Mouse (Mus musculus) midbrain, postnatal 0 days (tissue): Measurements from ENCODE around the gene Myct1. TPM values are rescaled to one million over a fixed set of nuclear protein-coding genes. Genes with fewer than 3 reads are reported as not detected.

Experiments
- ATAC-seq: fragments of 200-750 bp; cut with Nextera tagmentation; 2 replicates; pipeline ENCODE4 v1.8.0; 2017; ENCODE audit warnings: moderate number of reproducible peaks, mild to moderate bottlenecking, moderate TSS enrichment, moderate library complexity; ENCODE audit not compliant: low FRiP score
- DNase-seq: peaks from one replicate; pipeline ENCODE4 v3.0.0-alpha.2; 2015; ENCODE audit warnings: low spot score
- H3K27ac ChIP-seq: fragments of 300-500 bp; sonication (generic); 2 replicates; pipeline ENCODE4 v1.5.1; 2014; ENCODE audit warnings: low read depth, mild to moderate bottlenecking, low read length, mixed read lengths
- H3K27me3 ChIP-seq: fragments of 300-500 bp; sonication (generic); 2 replicates; pipeline ENCODE4 v1.6.1; 2014; ENCODE audit warnings: low read length, control low read depth, mixed read lengths; ENCODE audit not compliant: insufficient read depth
- H3K36me3 ChIP-seq: fragments of 300-500 bp; sonication (generic); 2 replicates; pipeline ENCODE4 v1.6.1; 2014; ENCODE audit warnings: low read length, control low read depth, mixed read lengths; ENCODE audit not compliant: insufficient read depth
- H3K4me1 ChIP-seq: fragments of 300-500 bp; sonication (generic); 2 replicates; pipeline ENCODE4 v1.6.1; 2014; ENCODE audit warnings: mild to moderate bottlenecking, control low read depth, antibody characterized with exemption, low read length, mixed read lengths; ENCODE audit not compliant: insufficient read depth
- H3K4me2 ChIP-seq: fragments of 300-500 bp; sonication (generic); 2 replicates; pipeline ENCODE4 v1.6.1; 2014; ENCODE audit warnings: low read depth, mild to moderate bottlenecking, low read length, mixed read lengths; ENCODE audit not compliant: poor library complexity, severe bottlenecking
- H3K4me3 ChIP-seq: fragments of 300-500 bp; sonication (generic); 2 replicates; pipeline ENCODE4 v1.5.1; 2014; ENCODE audit warnings: low read depth, mild to moderate bottlenecking, low read length, moderate library complexity
- H3K9ac ChIP-seq: fragments of 300-500 bp; sonication (generic); replicated peaks from 2 replicates; pipeline ENCODE4 v1.6.1; 2014; ENCODE audit warnings: mild to moderate bottlenecking, low read length, moderate library complexity, mixed read lengths; ENCODE audit not compliant: poor library complexity, severe bottlenecking
- H3K9me3 ChIP-seq: fragments of 300-500 bp; sonication (generic); 2 replicates; pipeline ENCODE4 v1.6.1; 2016; ENCODE audit warnings: low read length, control low read depth
- CTCF ChIP-seq: IDR thresholded peaks from 2 replicates; pipeline ENCODE4 v1.5.1; 2016; ENCODE audit warnings: antibody characterized with exemption, mild to moderate bottlenecking
- WGBS: fragments of 180-500 bp; shearing (Covaris S2); extraction: QIAGEN DNeasy Blood & Tissue Kit; methylation state at CpG from one replicate; pipeline ENCODE4 v1.1.7; 2014; 5-methylcytosine and 5-hydroxymethylcytosine counted together
- polyA plus RNA-seq: library from polyadenylated mRNA; unstranded; fragments of >200 nt; fragmentation: Nextera tagmentation; extraction: Ambion mirVana; gene quantifications from 2 replicates; pipeline ENCODE4 v1.2.1, GENCODE M21; 2015
- total RNA-seq: library from RNA; depleted of rRNA; stranded (reverse); fragments of >200 nt; gene quantifications from 2 replicates; pipeline ENCODE4 v1.2.3, GENCODE M21; 2014

Gene Myct1
- total and polyA plus RNA-seq, 2 experiments from 2014 or later = 0.38 to 0.79 TPM

GRCm38 (mm10) chr10:5551382-5551781 lies 42.2 kb upstream of the Myct1 start, which contains the start of gene Syne1:
Gene Syne1 (minus strand): TSS chr10:5551482.
- peak within 1 kb of the TSS; percentile 70 for H3K4me2 ChIP-seq
- H3K36me3 ChIP-seq = no peaks in the 10 kb centered on the region
- DNase-seq = no peak
- TF ChIP-seq CTCF = no peak
- no peaks in the 10 kb centered on the region for H3K27me3 ChIP-seq
- ATAC-seq = no peak
- peak within 1 kb of the TSS; percentile 83 for H3K9ac ChIP-seq
- 37% methylated on average over 5 of the region's 5 CpGs for WGBS
- H3K27ac ChIP-seq = peak within 1 kb of the TSS; percentile 87
- no peaks in the 10 kb centered on the region; the same call in 1 of the 2 replicates for H3K4me1 ChIP-seq
- peak within 1 kb of the TSS; percentile 62 for H3K4me3 ChIP-seq
- H3K9me3 ChIP-seq = no peaks in the 10 kb centered on the region

- peak; percentile 62; the same call in 1 of the 2 replicates for ATAC-seq
- peak; percentile 77 for DNase-seq
- H3K4me3 ChIP-seq = no peak overlapping the region
- no peaks in the 10 kb centered on the region for H3K36me3 ChIP-seq
- H3K9ac ChIP-seq = no peak overlapping the region
- H3K4me1 ChIP-seq = no peaks in the 10 kb centered on the region
- H3K9me3 ChIP-seq = no peaks in the 10 kb centered on the region
- peak; percentile 81 for TF ChIP-seq CTCF
- no peak overlapping the region for H3K27ac ChIP-seq
- 16% methylated on average over 5 of the region's 5 CpGs for WGBS
- H3K27me3 ChIP-seq = no peaks in the 10 kb centered on the region
- no peak overlapping the region for H3K4me2 ChIP-seq
Observed at GRCm38 (mm10) chr10:5554941-5555340, 38.6 kb upstream of the Myct1 start.

DNA sequence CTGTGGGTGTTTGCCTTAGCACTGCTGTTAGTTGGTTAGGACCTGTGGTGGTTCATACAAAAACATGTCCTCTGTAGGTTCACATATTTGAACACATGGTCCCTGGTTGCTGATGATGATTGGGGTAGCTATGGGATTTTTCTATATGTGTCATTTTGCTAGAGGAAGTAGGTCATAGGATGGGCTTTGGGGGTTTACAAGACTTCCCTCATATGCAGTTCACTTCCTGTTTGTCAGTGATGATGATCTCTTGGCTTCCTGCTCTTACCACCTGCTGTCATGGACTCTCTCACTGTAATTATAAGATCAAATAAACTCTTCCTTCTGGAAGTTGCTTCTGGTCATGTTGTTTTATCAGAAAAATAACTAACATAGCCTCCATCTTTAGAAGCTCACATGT lies 34.8 kb upstream of the Myct1 start:
- no peak overlapping the region for H3K4me3 ChIP-seq
- TF ChIP-seq CTCF = no peak
- no peak overlapping the region for H3K27ac ChIP-seq
- no peak overlapping the region for H3K9ac ChIP-seq
- no peaks in the 10 kb centered on the region for H3K27me3 ChIP-seq
- no peak overlapping the region for H3K4me2 ChIP-seq
- no peaks in the 10 kb centered on the region for H3K36me3 ChIP-seq
- H3K4me1 ChIP-seq = no peaks in the 10 kb centered on the region
- DNase-seq = no peak
- ATAC-seq = no peak
- no peaks in the 10 kb centered on the region for H3K9me3 ChIP-seq

GRCm38 (mm10) chr10:5560526-5560925 lies 33.0 kb upstream of the Myct1 start:
- no peak overlapping the region for H3K4me3 ChIP-seq
- no peaks in the 10 kb centered on the region for H3K27me3 ChIP-seq
- no peaks in the 10 kb centered on the region for H3K9me3 ChIP-seq
- no peaks in the 10 kb centered on the region for H3K36me3 ChIP-seq
- H3K4me2 ChIP-seq = no peak overlapping the region
- TF ChIP-seq CTCF = no peak
- H3K9ac ChIP-seq = no peak overlapping the region
- WGBS = 79% methylated on average over 4 of the region's 4 CpGs
- DNase-seq (no peak), ATAC-seq (no peak)
- no peak overlapping the region for H3K27ac ChIP-seq
- no peaks in the 10 kb centered on the region for H3K4me1 ChIP-seq

DNA sequence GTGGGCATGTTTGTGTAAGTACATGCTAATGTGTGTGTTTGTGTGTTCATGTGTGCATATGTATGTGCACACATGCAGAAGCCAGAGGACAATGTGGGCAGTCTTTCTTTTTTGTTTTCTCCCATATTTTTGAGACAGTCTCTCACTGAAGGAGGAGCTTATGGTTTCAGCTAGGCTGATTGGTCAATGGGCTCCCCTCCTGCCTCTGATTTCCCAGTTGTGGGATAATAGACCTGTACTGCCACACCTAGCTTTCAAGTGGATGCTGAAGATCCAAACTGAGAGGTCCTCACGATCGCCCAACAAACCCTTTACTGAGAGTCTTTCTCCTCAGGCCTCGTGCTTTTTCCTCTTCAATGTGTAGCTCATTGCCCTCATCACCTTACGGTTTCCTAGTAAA lies 31.9 kb upstream of the Myct1 start:
- H3K9ac ChIP-seq = no peak overlapping the region
- H3K4me1 ChIP-seq = no peaks in the 10 kb centered on the region
- no peak for TF ChIP-seq CTCF
- ATAC-seq = no peak
- no peaks in the 10 kb centered on the region for H3K36me3 ChIP-seq
- no peak overlapping the region for H3K27ac ChIP-seq
- no peaks in the 10 kb centered on the region for H3K9me3 ChIP-seq
- WGBS = 90% methylated on average over 4 of the region's 4 CpGs
- no peak for DNase-seq
- H3K4me2 ChIP-seq = no peak overlapping the region
- H3K4me3 ChIP-seq = no peak overlapping the region
- no peaks in the 10 kb centered on the region for H3K27me3 ChIP-seq

- H3K9me3 ChIP-seq = no peaks in the 10 kb centered on the region
- WGBS = 94% methylated on average over 4 of the region's 4 CpGs
- H3K4me1 ChIP-seq = no peaks in the 10 kb centered on the region
- no peaks in the 10 kb centered on the region for H3K27me3 ChIP-seq
- no peak for ATAC-seq
- H3K27ac ChIP-seq = no peak overlapping the region
- H3K4me2 ChIP-seq = no peak overlapping the region
- no peak overlapping the region for H3K9ac ChIP-seq
- no peak for TF ChIP-seq CTCF
- no peaks in the 10 kb centered on the region for H3K36me3 ChIP-seq
- no peak overlapping the region for H3K4me3 ChIP-seq
- DNase-seq = no peak
Observed at GRCm38 (mm10) chr10:5568991-5569390, 24.6 kb upstream of the Myct1 start.
